In the genomic region with DNA sequence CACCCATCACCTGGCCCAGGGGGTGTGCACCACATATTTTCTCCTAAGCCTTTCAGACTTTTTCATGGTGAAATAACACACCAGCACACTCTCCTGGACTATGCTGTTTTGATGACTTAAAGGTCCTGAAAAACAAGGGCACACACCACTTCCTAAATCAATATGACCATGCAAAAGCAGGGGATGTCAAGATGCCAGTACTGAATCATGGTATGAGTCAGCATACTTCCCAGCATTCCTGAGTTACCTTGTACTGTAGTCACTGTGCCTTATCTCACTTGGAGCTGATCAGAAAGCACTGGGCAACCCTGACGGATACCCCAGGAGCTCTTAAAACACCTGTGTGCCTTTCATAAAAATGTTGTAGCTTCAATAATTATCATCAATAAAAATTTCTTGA, we compare ENCODE assay signal across 20 mouse cellular contexts. TPM values are rescaled to one million over a fixed set of nuclear protein-coding genes. Genes with fewer than 3 reads are reported as not detected.
"Had no signal": no experiment of that assay in that cellular context is flagged by ENCODE, and none has a peak within 500 bp of the region (broad histone marks: within the 10 kb centered on the region; RNA-seq: fewer than 3 reads in every experiment).

No protein-coding gene starts in this region.

- H3K4me3 ChIP-seq: liver, embryonic 15.5 days; lung, embryonic 15.5 days; megakaryocyte, embryonic 14.5 days; midbrain, embryonic 12.5 days; midbrain, embryonic 15.5 days; neural tube, embryonic 12.5 days; stomach, embryonic 15.5 days had no signal

- H3K27me3 ChIP-seq: liver, embryonic 15.5 days; lung, embryonic 15.5 days; megakaryocyte, embryonic 14.5 days; midbrain, embryonic 12.5 days; midbrain, embryonic 15.5 days; neural tube, embryonic 12.5 days; stomach, embryonic 15.5 days had no signal

- H3K36me3 ChIP-seq: liver, embryonic 15.5 days; lung, embryonic 15.5 days; midbrain, embryonic 12.5 days; midbrain, embryonic 15.5 days; neural tube, embryonic 12.5 days; stomach, embryonic 15.5 days had no signal

- H3K9ac ChIP-seq: liver, embryonic 15.5 days; liver, postnatal 0 days; lung, embryonic 15.5 days; midbrain, embryonic 12.5 days; midbrain, embryonic 15.5 days; neural tube, embryonic 12.5 days; stomach, embryonic 15.5 days had no signal

- H3K9me3 ChIP-seq: liver, embryonic 15.5 days; lung, embryonic 15.5 days; megakaryocyte, embryonic 14.5 days; midbrain, embryonic 12.5 days; midbrain, embryonic 15.5 days; neural tube, embryonic 12.5 days; stomach, embryonic 15.5 days had no signal

- H3K4me1 ChIP-seq: liver, embryonic 15.5 days; lung, embryonic 15.5 days; midbrain, embryonic 12.5 days; midbrain, embryonic 15.5 days; neural tube, embryonic 12.5 days; stomach, embryonic 15.5 days had no signal

- H3K4me2 ChIP-seq: liver, embryonic 15.5 days; lung, embryonic 15.5 days; midbrain, embryonic 12.5 days; midbrain, embryonic 15.5 days; neural tube, embryonic 12.5 days; stomach, embryonic 15.5 days had no signal

- ATAC-seq: liver, postnatal 0 days; midbrain, embryonic 15.5 days had no signal

- H3K27ac ChIP-seq: liver, embryonic 15.5 days; macrophage; midbrain, embryonic 12.5 days; midbrain, embryonic 15.5 days; neural tube, embryonic 12.5 days; stomach, embryonic 15.5 days had no signal

- DNase-seq: liver, postnatal 0 days; lung, adult 2 months; lung, postnatal 14 days; right cerebral cortex, postnatal 14 days; thymus, adult 18-20 months; thymus, postnatal 36 days had no signal

RNA-seq across cellular contexts. Expression of gene Gm17190, which starts 42.3 kb away (rescaled TPM):
- total RNA-seq: megakaryocyte progenitor cell, adult 5-6 weeks; midbrain, postnatal 0 days; monocyte, adult 5-6 weeks; neutrophil, adult 5-6 weeks had no signal
- polyA plus RNA-seq: liver, embryonic 15.5 days; liver, postnatal 0 days; lung, adult 2 months; lung, embryonic 15.5 days; lung, postnatal 0 days; macrophage; midbrain, embryonic 12.5 days; midbrain, postnatal 0 days; spleen, adult 2 months had no signal
